Mouse (Mus musculus) hindbrain, embryonic 13.5 days (tissue): ENCODE data around the gene Fgf12. TPM values are rescaled to one million over a fixed set of nuclear protein-coding genes. Genes with fewer than 3 reads are reported as not detected.

Experiments used
- ATAC-seq: fragments of 200-750 bp; cut with Nextera tagmentation; 2 replicates; pipeline ENCODE4 v1.8.0; 2017; ENCODE audit warnings: moderate TSS enrichment; ENCODE audit not compliant: low FRiP score
- H3K27ac ChIP-seq: fragments of 300-500 bp; sonication (generic); 2 replicates; pipeline ENCODE4 v1.5.1; 2015; ENCODE audit warnings: inconsistent platforms, mild to moderate bottlenecking, moderate library complexity
- H3K27me3 ChIP-seq: fragments of 300-500 bp; sonication (generic); 2 replicates; pipeline ENCODE4 v1.6.1; 2015; ENCODE audit warnings: mild to moderate bottlenecking, inconsistent platforms
- H3K36me3 ChIP-seq: fragments of 300-500 bp; sonication (generic); 2 replicates; pipeline ENCODE4 v1.6.1; 2015; ENCODE audit warnings: mild to moderate bottlenecking, inconsistent platforms
- H3K4me1 ChIP-seq: fragments of 300-500 bp; sonication (generic); replicated peaks from 2 replicates; pipeline ENCODE4 v1.6.1; 2015; ENCODE audit warnings: inconsistent platforms
- H3K4me2 ChIP-seq: fragments of 300-500 bp; sonication (generic); 2 replicates; pipeline ENCODE4 v1.6.1; 2015; ENCODE audit warnings: inconsistent platforms, mild to moderate bottlenecking, moderate library complexity
- H3K4me3 ChIP-seq: fragments of 300-500 bp; sonication (generic); 2 replicates; pipeline ENCODE4 v1.5.1; 2015; ENCODE audit warnings: mild to moderate bottlenecking, inconsistent platforms
- H3K9ac ChIP-seq: fragments of 300-500 bp; sonication (generic); 2 replicates; pipeline ENCODE4 v1.6.1; 2015; ENCODE audit warnings: mild to moderate bottlenecking, inconsistent platforms
- H3K9me3 ChIP-seq: fragments of 300-500 bp; sonication (generic); 2 replicates; pipeline ENCODE4 v1.6.1; 2016; ENCODE audit warnings: inconsistent platforms
- WGBS: fragments of 180-500 bp; shearing (Covaris S2); methylation state at CpG from one replicate; pipeline ENCODE4 v1.1.7; 2015; 5-methylcytosine and 5-hydroxymethylcytosine counted together
- polyA plus RNA-seq: library from polyadenylated mRNA; unstranded; fragments of >200 nt; fragmentation: Nextera tagmentation; extraction: Ambion mirVana; gene quantifications from 2 replicates; pipeline ENCODE4 v1.2.1, GENCODE M21; 2015

Gene Fgf12
- polyA plus RNA-seq, 1 experiment from 2014 or later, result 26.3 TPM

- ATAC-seq, result no peak
- Histone ChIP-seq H3K27ac (no peak overlapping the region), H3K4me2 (no peak overlapping the region), H3K9ac (no peak overlapping the region), H3K27me3 (no peaks in the 10 kb centered on the region), H3K4me1 (no peaks in the 10 kb centered on the region), H3K4me3 (no peak overlapping the region), H3K9me3 (no peaks in the 10 kb centered on the region), H3K36me3 (no peaks in the 10 kb centered on the region)
Observed at GRCm38 (mm10) chr16:28373311-28373710, 379.6 kb downstream of the Fgf12 start.

GRCm38 (mm10) chr16:28350624-28351023, 402.2 kb downstream of the Fgf12 start:
- H3K36me3 ChIP-seq, result no peaks in the 10 kb centered on the region
- no peak overlapping the region for H3K27ac ChIP-seq
- no peaks in the 10 kb centered on the region for H3K4me1 ChIP-seq
- H3K9ac ChIP-seq, result no peak overlapping the region
- no peak overlapping the region for H3K4me3 ChIP-seq
- H3K9me3 ChIP-seq, result no peaks in the 10 kb centered on the region
- ATAC-seq, result no peak
- no peak overlapping the region for H3K4me2 ChIP-seq
- H3K27me3 ChIP-seq, result no peaks in the 10 kb centered on the region
- WGBS, result 82% methylated on average over 2 of the region's 2 CpGs

GRCm38 (mm10) chr16:28345323-28345722, 407.5 kb downstream of the Fgf12 start:
- no peak overlapping the region for H3K4me3 ChIP-seq
- no peak overlapping the region for H3K4me2 ChIP-seq
- 43% methylated on average over 6 of the region's 6 CpGs for WGBS
- ATAC-seq, result no peak
- no peaks in the 10 kb centered on the region for H3K9me3 ChIP-seq
- H3K27ac ChIP-seq, result no peak overlapping the region
- no peak overlapping the region for H3K9ac ChIP-seq
- no peaks in the 10 kb centered on the region for H3K27me3 ChIP-seq
- H3K36me3 ChIP-seq, result no peaks in the 10 kb centered on the region
- no peaks in the 10 kb centered on the region for H3K4me1 ChIP-seq

GRCm38 (mm10) chr16:28337930-28338329, 414.9 kb downstream of the Fgf12 start:
- no peak for ATAC-seq
- no peak overlapping the region for H3K4me2 ChIP-seq
- WGBS, result 89% methylated on average over 1 of the region's 1 CpGs

GRCm38 (mm10) chr16:28336700-28337099, 416.2 kb downstream of the Fgf12 start:
- 57% methylated on average over 1 of the region's 1 CpGs for WGBS
- H3K36me3 ChIP-seq, result no peaks in the 10 kb centered on the region
- H3K4me1 ChIP-seq, result no peaks in the 10 kb centered on the region
- ATAC-seq, result no peak
- H3K27ac ChIP-seq, result no peak overlapping the region
- no peak overlapping the region for H3K4me3 ChIP-seq
- H3K27me3 ChIP-seq, result no peaks in the 10 kb centered on the region
- no peak overlapping the region for H3K9ac ChIP-seq
- no peaks in the 10 kb centered on the region for H3K9me3 ChIP-seq
- no peak overlapping the region for H3K4me2 ChIP-seq

More at GRCm38 (mm10) chr16:28337930-28338329, 414.9 kb downstream of the Fgf12 start:
- Histone ChIP-seq H3K4me1 (no peaks in the 10 kb centered on the region), H3K9me3 (no peaks in the 10 kb centered on the region), H3K27me3 (no peaks in the 10 kb centered on the region), H3K27ac (no peak overlapping the region), H3K36me3 (no peaks in the 10 kb centered on the region), H3K4me3 (no peak overlapping the region), H3K9ac (no peak overlapping the region)

- no peak overlapping the region for H3K9ac ChIP-seq
- H3K36me3 ChIP-seq, result no peaks in the 10 kb centered on the region
- H3K27ac ChIP-seq, result no peak overlapping the region
- H3K4me3 ChIP-seq, result no peak overlapping the region
- no peak overlapping the region for H3K4me2 ChIP-seq
- 92% methylated on average over 3 of the region's 3 CpGs for WGBS
- H3K9me3 ChIP-seq, result no peaks in the 10 kb centered on the region
- H3K4me1 ChIP-seq, result no peaks in the 10 kb centered on the region
- ATAC-seq, result no peak
- no peaks in the 10 kb centered on the region for H3K27me3 ChIP-seq
Observed at GRCm38 (mm10) chr16:28335025-28335424, 417.8 kb downstream of the Fgf12 start.

- no peaks in the 10 kb centered on the region for H3K9me3 ChIP-seq
- no peak for ATAC-seq
- WGBS, result 28% methylated on average over 3 of the region's 3 CpGs
Observed at GRCm38 (mm10) chr16:28323576-28323975, 429.3 kb downstream of the Fgf12 start.

GRCm38 (mm10) chr16:28311618-28312017, 441.2 kb downstream of the Fgf12 start:
- 72% methylated on average over 4 of the region's 4 CpGs for WGBS
- Histone ChIP-seq H3K4me1 (peaks cover 4% of the 10 kb centered on the region; the same call in 1 of the 2 replicates), H3K27me3 (no peaks in the 10 kb centered on the region), H3K9me3 (no peaks in the 10 kb centered on the region), H3K36me3 (no peaks in the 10 kb centered on the region), H3K9ac (no peak overlapping the region), H3K4me3 (no peak overlapping the region), H3K4me2 (no peak overlapping the region), H3K27ac (no peak overlapping the region)
- no peak for ATAC-seq

More at GRCm38 (mm10) chr16:28323576-28323975, 429.3 kb downstream of the Fgf12 start:
- Histone ChIP-seq H3K27ac (no peak overlapping the region), H3K36me3 (no peaks in the 10 kb centered on the region), H3K4me3 (no peak overlapping the region), H3K27me3 (no peaks in the 10 kb centered on the region), H3K4me1 (no peaks in the 10 kb centered on the region), H3K4me2 (no peak overlapping the region), H3K9ac (no peak overlapping the region)

GRCm38 (mm10) chr16:28303889-28304288, 449.0 kb downstream of the Fgf12 start:
- no peaks in the 10 kb centered on the region for H3K36me3 ChIP-seq
- ATAC-seq, result no peak; the same call in 1 of the 2 replicates
- no peaks in the 10 kb centered on the region for H3K27me3 ChIP-seq
- H3K9ac ChIP-seq, result no peak overlapping the region
- no peaks in the 10 kb centered on the region for H3K4me1 ChIP-seq
- no peak overlapping the region for H3K4me2 ChIP-seq
- no peaks in the 10 kb centered on the region for H3K9me3 ChIP-seq
- no peak overlapping the region for H3K4me3 ChIP-seq
- no peak overlapping the region for H3K27ac ChIP-seq
- WGBS, result 25% methylated on average over 1 of the region's 1 CpGs

GRCm38 (mm10) chr16:28289689-28290330, 463.1 kb downstream of the Fgf12 start:
- Histone ChIP-seq H3K27me3 (no peaks in the 10 kb centered on the region), H3K36me3 (no peaks in the 10 kb centered on the region), H3K4me2 (no peak overlapping the region), H3K4me3 (no peak overlapping the region), H3K4me1 (no peaks in the 10 kb centered on the region), H3K27ac (no peak overlapping the region), H3K9ac (no peak overlapping the region), H3K9me3 (no peaks in the 10 kb centered on the region)
- WGBS, result 70% methylated on average over 4 of the region's 4 CpGs
- ATAC-seq, result no peak

- WGBS, result 71% methylated on average over 5 of the region's 5 CpGs
- ATAC-seq, result no peak
- H3K4me2 ChIP-seq, result no peak overlapping the region
- no peaks in the 10 kb centered on the region for H3K36me3 ChIP-seq
- no peak overlapping the region for H3K4me3 ChIP-seq
- 0 out of 2 replicates have a peak, but pooled peaks cover 3% of the 10 kb centered on the region for H3K4me1 ChIP-seq
- H3K9ac ChIP-seq, result no peak overlapping the region
- no peak overlapping the region for H3K27ac ChIP-seq
- H3K27me3 ChIP-seq, result no peaks in the 10 kb centered on the region
- no peaks in the 10 kb centered on the region for H3K9me3 ChIP-seq
Observed at GRCm38 (mm10) chr16:28257904-28258303, 495.0 kb downstream of the Fgf12 start.

GRCm38 (mm10) chr16:28254303-28254702, 498.6 kb downstream of the Fgf12 start:
- H3K4me1 ChIP-seq, result 0 out of 2 replicates have a peak, but pooled peaks cover 3% of the 10 kb centered on the region
- 90% methylated on average over 4 of the region's 4 CpGs for WGBS
- H3K4me3 ChIP-seq, result no peak overlapping the region
- H3K27ac ChIP-seq, result no peak overlapping the region
- no peak for ATAC-seq
- H3K9me3 ChIP-seq, result no peaks in the 10 kb centered on the region
- no peak overlapping the region for H3K9ac ChIP-seq
- no peaks in the 10 kb centered on the region for H3K27me3 ChIP-seq
- no peak overlapping the region for H3K4me2 ChIP-seq
- no peaks in the 10 kb centered on the region for H3K36me3 ChIP-seq

- Histone ChIP-seq H3K36me3 (no peaks in the 10 kb centered on the region), H3K4me1 (no peaks in the 10 kb centered on the region), H3K4me2 (no peak overlapping the region), H3K27ac (no peak overlapping the region), H3K9me3 (no peaks in the 10 kb centered on the region), H3K27me3 (no peaks in the 10 kb centered on the region), H3K4me3 (no peak overlapping the region), H3K9ac (no peak overlapping the region)
- no peak for ATAC-seq
- WGBS, result 74% methylated on average over 3 of the region's 3 CpGs
Observed at GRCm38 (mm10) chr16:28251930-28252329, 500.9 kb downstream of the Fgf12 start.
